Mouse (Mus musculus) spleen, adult 2 months (tissue): ENCODE data around the gene Brinp3.

ENCODE experiments used
- CTCF ChIP-seq: fragments of 200-500 bp; IDR thresholded peaks from 2 replicates; pipeline ENCODE4 v1.5.1; 2011; ENCODE audit warnings: mild to moderate bottlenecking, inconsistent platforms; ENCODE audit not compliant: insufficient read depth, insufficient read length, insufficient replicate concordance; ENCODE audit errors: extremely low read depth
- POLR2A ChIP-seq: fragments of 200-500 bp; IDR thresholded peaks from 2 replicates; pipeline ENCODE4 v1.6.1; 2011; ENCODE audit warnings: low read depth, low read length, inconsistent platforms

- TF ChIP-seq CTCF (no peak), POLR2A (no peak)
Measured at GRCm38 (mm10) chr1:146515377-146515776, 20.8 kb downstream of the Brinp3 start.
